Mouse (Mus musculus): ENCODE measurements around the gene H2afv. TPM values are rescaled to one million over a fixed set of nuclear protein-coding genes. Genes with fewer than 3 reads are reported as not detected.

Gene H2afv
- polyA plus RNA-seq, 2 experiments = 273 to 548 TPM

- H3K27me3 ChIP-seq (ENCODE audit: control insufficient read depth, insufficient read depth, low read length) = no peaks in the 10 kb centered on the region
- peaks cover 59% of the 10 kb centered on the region for H3K36me3 ChIP-seq (ENCODE audit: control insufficient read depth, insufficient read depth, low read length)
- no peak overlapping the region for H3K4me3 ChIP-seq (replicated peaks; ENCODE audit: low read length)
- no peak overlapping the region for H3K27ac ChIP-seq (replicated peaks; ENCODE audit: low read depth, low read length)
- no peaks in the 10 kb centered on the region for H3K9me3 ChIP-seq (ENCODE audit: control insufficient read depth, low read length)
- 0 out of 2 replicates have a peak, but pooled peaks cover 7% of the 10 kb centered on the region for H3K4me1 ChIP-seq (ENCODE audit: control insufficient read depth, insufficient read depth, low read length)
- no peak overlapping the region for H3K4me2 ChIP-seq (replicated peaks; ENCODE audit: low read depth, low read length, severe bottlenecking)
- ATAC-seq (ENCODE audit: low FRiP score, low read depth) (no peak), DNase-seq (ENCODE audit: low spot score) (no peak)
- no peak overlapping the region for H3K9ac ChIP-seq (ENCODE audit: low read depth, low read length, severe bottlenecking)
- no peak for TF ChIP-seq POLR2A (IDR thresholded peaks at IDR 0.05; ENCODE audit: borderline replicate concordance, extremely low read depth, insufficient read depth, insufficient read length)
- 73% methylated on average over 1 of the region's 1 CpGs for WGBS
Observed at GRCm38 (mm10) chr11:6393866-6394265, 50.4 kb downstream of the H2afv start.

GRCm38 (mm10) chr11:6392857-6393256 lies 51.4 kb downstream of the H2afv start:
- peaks cover 50% of the 10 kb centered on the region for H3K36me3 ChIP-seq (ENCODE audit: control insufficient read depth, insufficient read depth, low read length)
- no peak overlapping the region for H3K4me3 ChIP-seq (replicated peaks; ENCODE audit: low read length)
- H3K9me3 ChIP-seq (ENCODE audit: control insufficient read depth, low read length) = no peaks in the 10 kb centered on the region
- H3K27me3 ChIP-seq (ENCODE audit: control insufficient read depth, insufficient read depth, low read length) = no peaks in the 10 kb centered on the region
- no peak for ATAC-seq (ENCODE audit: low FRiP score, low read depth)
- no peak for DNase-seq (ENCODE audit: low spot score)
- no peak for TF ChIP-seq POLR2A (IDR thresholded peaks at IDR 0.05; ENCODE audit: borderline replicate concordance, extremely low read depth, insufficient read depth, insufficient read length)
- WGBS = 76% methylated on average over 6 of the region's 6 CpGs
- H3K27ac ChIP-seq (replicated peaks; ENCODE audit: low read depth, low read length) = no peak overlapping the region
- no peak overlapping the region for H3K9ac ChIP-seq (ENCODE audit: low read depth, low read length, severe bottlenecking)
- H3K4me1 ChIP-seq (ENCODE audit: control insufficient read depth, insufficient read depth, low read length) = 0 out of 2 replicates have a peak, but pooled peaks cover 7% of the 10 kb centered on the region
- H3K4me2 ChIP-seq (replicated peaks; ENCODE audit: low read depth, low read length, severe bottlenecking) = no peak overlapping the region

DNA sequence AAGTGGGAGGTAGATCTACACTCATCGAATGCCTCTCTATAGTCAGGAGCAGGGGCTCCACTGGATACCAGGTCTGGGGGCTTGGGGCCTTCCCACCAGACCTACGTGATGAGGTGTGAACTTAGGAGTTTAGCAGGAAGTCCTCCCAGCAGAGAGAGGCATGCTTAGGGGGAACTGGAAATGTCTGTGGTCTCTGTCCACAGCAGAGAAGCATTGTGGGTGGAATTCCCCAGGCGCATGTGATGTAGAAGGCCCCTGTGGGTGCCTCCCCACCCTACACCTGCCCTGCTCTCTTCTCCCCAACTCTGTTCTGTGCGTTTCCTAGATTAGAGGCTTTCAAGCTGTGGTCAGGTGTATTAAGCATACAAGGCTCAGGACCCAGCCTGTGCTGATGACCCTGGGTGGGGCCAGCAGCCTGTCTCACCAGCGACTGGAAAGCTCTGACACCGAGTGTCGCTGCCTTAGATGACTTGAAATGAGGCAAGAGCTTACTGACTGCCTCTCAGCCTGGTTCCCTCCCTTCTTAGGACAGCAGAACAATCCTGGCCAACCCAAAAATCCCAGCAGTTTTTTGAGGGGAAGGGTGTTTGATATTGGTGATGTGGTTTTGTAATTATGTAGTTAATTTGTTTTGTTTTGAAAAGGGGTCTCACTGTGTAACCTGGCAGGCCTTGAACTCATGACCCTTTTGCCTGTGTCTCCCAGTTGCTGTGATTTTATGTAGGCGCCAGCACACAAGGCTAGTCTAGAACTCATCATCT lies 52.5 kb downstream of the H2afv start:
- Histone ChIP-seq H3K9ac (ENCODE audit: low read depth, low read length, severe bottlenecking) (no peak overlapping the region), H3K4me1 (ENCODE audit: control insufficient read depth, insufficient read depth, low read length) (0 out of 2 replicates have a peak, but pooled peaks cover 7% of the 10 kb centered on the region), H3K4me2 (replicated peaks; ENCODE audit: low read depth, low read length, severe bottlenecking) (no peak overlapping the region), H3K4me3 (replicated peaks; ENCODE audit: low read length) (no peak overlapping the region), H3K36me3 (ENCODE audit: control insufficient read depth, insufficient read depth, low read length) (peaks cover 38% of the 10 kb centered on the region), H3K27me3 (ENCODE audit: control insufficient read depth, insufficient read depth, low read length) (no peaks in the 10 kb centered on the region), H3K27ac (replicated peaks; ENCODE audit: low read depth, low read length) (no peak overlapping the region), H3K9me3 (ENCODE audit: control insufficient read depth, low read length) (no peaks in the 10 kb centered on the region)
- WGBS = 89% methylated on average over 8 of the region's 8 CpGs
- no peak for DNase-seq (ENCODE audit: low spot score)
- no peak for ATAC-seq (ENCODE audit: low FRiP score, low read depth)
- TF ChIP-seq POLR2A (IDR thresholded peaks at IDR 0.05; ENCODE audit: borderline replicate concordance, extremely low read depth, insufficient read depth, insufficient read length) = no peak

- 78% methylated on average over 8 of the region's 8 CpGs for WGBS
- TF ChIP-seq POLR2A (IDR thresholded peaks at IDR 0.05; ENCODE audit: borderline replicate concordance, extremely low read depth, insufficient read depth, insufficient read length) = no peak
- Histone ChIP-seq H3K4me2 (replicated peaks; ENCODE audit: low read depth, low read length, severe bottlenecking) (peak overlapping the region; percentile 92), H3K9ac (ENCODE audit: low read depth, low read length, severe bottlenecking) (no peak overlapping the region), H3K9me3 (ENCODE audit: control insufficient read depth, low read length) (no peaks in the 10 kb centered on the region), H3K27me3 (ENCODE audit: control insufficient read depth, insufficient read depth, low read length) (no peaks in the 10 kb centered on the region), H3K4me1 (ENCODE audit: control insufficient read depth, insufficient read depth, low read length) (0 out of 2 replicates have a peak, but pooled peaks cover 7% of the 10 kb centered on the region), H3K4me3 (replicated peaks; ENCODE audit: low read length) (peak overlapping the region; percentile 81; the same call in 1 of the 2 replicates), H3K27ac (replicated peaks; ENCODE audit: low read depth, low read length) (no peak overlapping the region), H3K36me3 (ENCODE audit: control insufficient read depth, insufficient read depth, low read length) (peaks cover 28% of the 10 kb centered on the region)
- DNase-seq (ENCODE audit: low spot score) (no peak), ATAC-seq (ENCODE audit: low FRiP score, low read depth) (no peak)
Observed at GRCm38 (mm10) chr11:6390376-6391053, 53.7 kb downstream of the H2afv start.

- no peaks in the 10 kb centered on the region for H3K27me3 ChIP-seq (ENCODE audit: control insufficient read depth, insufficient read depth, low read length)
- H3K4me3 ChIP-seq (replicated peaks; ENCODE audit: low read length) = peak overlapping the region; percentile 81
- peak overlapping the region; percentile 92 for H3K4me2 ChIP-seq (replicated peaks; ENCODE audit: low read depth, low read length, severe bottlenecking)
- 0% methylated on average over 32 of the region's 43 CpGs for WGBS
- ATAC-seq (ENCODE audit: low FRiP score, low read depth) = 0 out of 2 replicates have a peak, but pooled peaks have one; percentile 5
- 0 out of 2 replicates have a peak, but pooled peaks cover 7% of the 10 kb centered on the region for H3K4me1 ChIP-seq (ENCODE audit: control insufficient read depth, insufficient read depth, low read length)
- TF ChIP-seq POLR2A (IDR thresholded peaks at IDR 0.05; ENCODE audit: borderline replicate concordance, extremely low read depth, insufficient read depth, insufficient read length) = no peak
- H3K27ac ChIP-seq (replicated peaks; ENCODE audit: low read depth, low read length) = no peak overlapping the region
- DNase-seq (ENCODE audit: low spot score) = no peak
- peak overlapping the region; percentile 75 for H3K9ac ChIP-seq (ENCODE audit: low read depth, low read length, severe bottlenecking)
- H3K36me3 ChIP-seq (ENCODE audit: control insufficient read depth, insufficient read depth, low read length) = peaks cover 18% of the 10 kb centered on the region
- H3K9me3 ChIP-seq (ENCODE audit: control insufficient read depth, low read length) = no peaks in the 10 kb centered on the region
Observed at GRCm38 (mm10) chr11:6389483-6389921, 54.7 kb downstream of the H2afv start.
